Mouse (Mus musculus) hindbrain, embryonic 14.5 days (tissue): Measurements from ENCODE around the gene Agap3. TPM values are rescaled to one million over a fixed set of nuclear protein-coding genes. Genes with fewer than 3 reads are reported as not detected.
A peak's percentile ranks its signal among the peaks of the same experiment; 100 is the strongest.

Experiments used
- ATAC-seq: fragments of 200-750 bp; cut with Nextera tagmentation; 2 replicates; pipeline ENCODE4 v1.8.0; 2017; ENCODE audit warnings: moderate number of reproducible peaks, mild to moderate bottlenecking, moderate TSS enrichment, moderate library complexity; ENCODE audit not compliant: low FRiP score
- DNase-seq: peaks from one replicate; pipeline ENCODE4 v3.0.0-alpha.2; 2015; ENCODE audit warnings: low spot score
- H3K27ac ChIP-seq: fragments of 300-500 bp; sonication (generic); 2 replicates; pipeline ENCODE4 v1.5.1; 2014; ENCODE audit warnings: mild to moderate bottlenecking, moderate library complexity
- H3K27me3 ChIP-seq: fragments of 300-500 bp; sonication (generic); 2 replicates; pipeline ENCODE4 v1.6.1; 2014; ENCODE audit warnings: mild to moderate bottlenecking, low read length, mixed read lengths; ENCODE audit not compliant: control insufficient read depth, insufficient read depth
- H3K36me3 ChIP-seq: fragments of 300-500 bp; sonication (generic); replicated peaks from 2 replicates; pipeline ENCODE4 v1.6.1; 2014; ENCODE audit not compliant: control insufficient read depth, insufficient read depth
- H3K4me1 ChIP-seq: fragments of 300-500 bp; sonication (generic); replicated peaks from 2 replicates; pipeline ENCODE4 v1.6.1; 2014; ENCODE audit warnings: antibody characterized with exemption, low read length, mixed read lengths; ENCODE audit not compliant: control insufficient read depth, insufficient read depth
- H3K4me2 ChIP-seq: fragments of 300-500 bp; sonication (generic); replicated peaks from 2 replicates; pipeline ENCODE4 v1.6.1; 2014; ENCODE audit warnings: mild to moderate bottlenecking, moderate library complexity
- H3K4me3 ChIP-seq: fragments of 300-500 bp; sonication (generic); replicated peaks from 2 replicates; pipeline ENCODE4 v1.5.1; 2014; ENCODE audit warnings: mild to moderate bottlenecking, low read length
- H3K9ac ChIP-seq: fragments of 300-500 bp; sonication (generic); 2 replicates; pipeline ENCODE4 v1.6.1; 2014
- H3K9me3 ChIP-seq: fragments of 300-500 bp; sonication (generic); 2 replicates; pipeline ENCODE4 v1.6.1; 2016; ENCODE audit warnings: low read length; ENCODE audit not compliant: control insufficient read depth
- WGBS: fragments of 180-500 bp; shearing (Covaris S2); extraction: QIAGEN DNeasy Blood & Tissue Kit; methylation state at CpG from one replicate; pipeline ENCODE4 v1.1.7; 2014; 5-methylcytosine and 5-hydroxymethylcytosine counted together
- polyA plus RNA-seq: library from polyadenylated mRNA; unstranded; fragments of >200 nt; fragmentation: Nextera tagmentation; extraction: Ambion mirVana; gene quantifications from 2 replicates; pipeline ENCODE4 v1.2.1, GENCODE M21; 2014

Agap3 gene
- polyA plus RNA-seq, 1 experiment from 2014 or later: 73.1 TPM

- DNase-seq (no peak), ATAC-seq (no peak)
- Histone ChIP-seq H3K9ac (no peak overlapping the region), H3K4me2 (no peak overlapping the region), H3K4me3 (no peak overlapping the region), H3K9me3 (no peaks in the 10 kb centered on the region), H3K27me3 (peaks cover 16% of the 10 kb centered on the region; the same call in 1 of the 2 replicates), H3K4me1 (no peaks in the 10 kb centered on the region; the same call in 1 of the 2 replicates), H3K27ac (no peak overlapping the region), H3K36me3 (no peaks in the 10 kb centered on the region)
- 80% methylated on average over 3 of the region's 3 CpGs for WGBS
Observed at GRCm38 (mm10) chr5:24535731-24536130, 83.8 kb downstream of the Agap3 start.

- no peaks in the 10 kb centered on the region for H3K9me3 ChIP-seq
- no peak overlapping the region for H3K9ac ChIP-seq
- no peaks in the 10 kb centered on the region for H3K36me3 ChIP-seq
- H3K4me2 ChIP-seq: no peak overlapping the region
- H3K27ac ChIP-seq: no peak overlapping the region
- WGBS: 72% methylated on average over 5 of the region's 5 CpGs
- H3K4me1 ChIP-seq: no peaks in the 10 kb centered on the region; the same call in 1 of the 2 replicates
- no peak for ATAC-seq
- H3K27me3 ChIP-seq: peaks cover 9% of the 10 kb centered on the region; the same call in 1 of the 2 replicates
- no peak overlapping the region for H3K4me3 ChIP-seq
- no peak for DNase-seq
Observed at GRCm38 (mm10) chr5:24536511-24536910, 84.5 kb downstream of the Agap3 start.

DNA sequence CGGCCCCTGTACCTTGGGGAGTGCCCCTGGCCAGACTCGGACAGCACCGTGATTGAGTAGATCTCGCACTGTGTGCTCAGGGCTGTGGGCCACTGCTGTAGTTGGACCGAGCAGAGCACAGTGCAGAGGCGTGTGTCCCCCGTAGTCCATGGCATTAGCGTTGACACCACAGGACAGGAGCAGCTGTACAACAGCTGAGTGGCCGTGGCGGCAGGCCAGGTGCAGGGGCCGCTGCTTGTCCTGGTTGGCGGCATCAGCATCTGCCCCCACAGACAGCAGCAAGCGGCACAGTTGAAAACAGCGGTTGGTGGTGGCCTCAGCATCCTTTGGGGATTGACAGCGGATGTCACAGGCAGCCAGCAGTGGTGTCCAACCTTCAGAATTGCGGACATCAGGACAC lies 85.6 kb downstream of the Agap3 start:
- WGBS: 65% methylated on average over 16 of the region's 16 CpGs
- Histone ChIP-seq H3K9ac (no peak overlapping the region), H3K27me3 (no peaks in the 10 kb centered on the region), H3K4me2 (no peak overlapping the region), H3K4me1 (no peaks in the 10 kb centered on the region; the same call in 1 of the 2 replicates), H3K9me3 (no peaks in the 10 kb centered on the region), H3K27ac (no peak overlapping the region), H3K4me3 (no peak overlapping the region), H3K36me3 (no peaks in the 10 kb centered on the region)
- ATAC-seq (no peak), DNase-seq (no peak)

GRCm38 (mm10) chr5:24539571-24540296 lies 87.8 kb downstream of the Agap3 start:
- 82% methylated on average over 22 of the region's 22 CpGs for WGBS
- ATAC-seq (no peak), DNase-seq (no peak)
- Histone ChIP-seq H3K27ac (no peak overlapping the region), H3K4me2 (no peak overlapping the region), H3K36me3 (no peaks in the 10 kb centered on the region), H3K9ac (no peak overlapping the region), H3K4me1 (no peaks in the 10 kb centered on the region; the same call in 1 of the 2 replicates), H3K27me3 (no peaks in the 10 kb centered on the region), H3K9me3 (no peaks in the 10 kb centered on the region), H3K4me3 (no peak overlapping the region)

DNA sequence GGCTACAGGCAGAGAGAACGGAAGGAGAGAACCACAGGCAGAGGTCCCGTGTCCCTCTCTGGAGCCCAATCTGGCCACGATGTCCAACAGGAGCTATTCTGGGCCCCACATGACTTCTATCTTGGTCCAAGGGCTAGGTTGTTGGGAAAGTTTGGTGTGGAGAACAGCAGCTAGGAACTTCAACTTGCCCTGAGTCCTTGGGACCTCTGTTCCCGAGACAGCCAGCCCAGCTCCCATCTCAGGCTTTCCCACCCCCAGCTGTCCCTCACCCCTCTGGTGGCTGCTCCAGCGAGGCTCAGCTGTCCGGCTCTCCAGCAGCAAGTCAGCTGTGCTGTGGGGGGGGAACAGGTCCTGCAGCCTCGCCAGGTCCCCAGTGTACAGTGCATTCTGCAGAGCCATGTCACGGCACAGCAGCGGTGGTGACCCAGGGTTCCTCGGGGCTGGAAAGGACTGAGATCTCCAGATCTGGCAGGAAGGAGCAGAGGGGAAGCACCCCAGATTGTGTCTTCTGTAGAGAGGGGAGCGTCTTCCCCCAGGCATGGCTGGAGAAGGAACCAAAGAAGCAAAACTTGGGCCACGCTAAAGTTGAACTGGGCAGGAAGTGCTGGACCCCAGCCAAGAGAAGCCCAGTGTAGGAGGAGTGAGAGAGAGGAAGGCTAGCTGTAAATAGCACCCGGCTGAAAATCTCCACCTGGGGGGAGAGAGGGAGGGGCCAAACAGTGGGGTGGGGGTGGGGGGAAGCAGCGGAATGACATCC lies 88.6 kb downstream of the Agap3 start, which contains the start of gene Asb10:
Gene Asb10 (minus strand): TSS at position 592 of the 757 bp plus-strand sequence.
- Histone ChIP-seq H3K4me3 (no peak within 1 kb of the TSS), H3K27me3 (no peaks in the 10 kb centered on the region), H3K9ac (no peak within 1 kb of the TSS), H3K4me1 (no peaks in the 10 kb centered on the region; the same call in 1 of the 2 replicates), H3K36me3 (no peaks in the 10 kb centered on the region), H3K4me2 (no peak within 1 kb of the TSS), H3K27ac (no peak within 1 kb of the TSS), H3K9me3 (no peaks in the 10 kb centered on the region)
- DNase-seq: no peak
- 48% methylated on average over 14 of the region's 14 CpGs for WGBS
- no peak for ATAC-seq

- Histone ChIP-seq H3K27me3 (no peaks in the 10 kb centered on the region), H3K4me2 (no peak overlapping the region), H3K4me3 (no peak overlapping the region), H3K9me3 (no peaks in the 10 kb centered on the region), H3K9ac (no peak overlapping the region), H3K27ac (no peak overlapping the region), H3K36me3 (no peaks in the 10 kb centered on the region), H3K4me1 (no peaks in the 10 kb centered on the region; the same call in 1 of the 2 replicates)
- DNase-seq (no peak), ATAC-seq (no peak)
- 57% methylated on average over 6 of the region's 6 CpGs for WGBS
Observed at GRCm38 (mm10) chr5:24541144-24541569, 89.2 kb downstream of the Agap3 start.

DNA sequence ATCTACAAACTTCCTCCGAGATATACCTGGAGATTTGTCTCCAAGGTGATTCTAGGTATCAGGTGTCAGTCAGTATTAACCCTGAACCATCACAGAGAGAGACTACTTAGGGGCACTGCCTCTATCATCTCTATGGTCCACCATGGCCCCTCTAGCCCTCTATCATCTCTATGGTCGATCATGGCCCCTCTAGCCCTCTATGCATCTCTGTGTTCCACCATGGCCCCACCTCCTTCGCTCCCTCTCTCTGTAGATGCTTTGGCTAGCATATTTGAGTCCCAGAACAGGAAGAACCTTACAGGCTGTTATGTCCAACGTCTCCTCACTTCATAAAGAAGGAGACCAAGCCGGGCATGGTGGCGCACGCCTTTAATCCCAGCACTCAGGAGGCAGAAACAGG lies 90.7 kb downstream of the Agap3 start:
- Histone ChIP-seq H3K4me3 (no peak overlapping the region), H3K4me2 (no peak overlapping the region), H3K27me3 (no peaks in the 10 kb centered on the region), H3K36me3 (no peaks in the 10 kb centered on the region), H3K9ac (no peak overlapping the region), H3K4me1 (no peaks in the 10 kb centered on the region; the same call in 1 of the 2 replicates), H3K9me3 (no peaks in the 10 kb centered on the region), H3K27ac (no peak overlapping the region)
- WGBS: 82% methylated on average over 7 of the region's 7 CpGs
- ATAC-seq (no peak), DNase-seq (no peak)

DNA sequence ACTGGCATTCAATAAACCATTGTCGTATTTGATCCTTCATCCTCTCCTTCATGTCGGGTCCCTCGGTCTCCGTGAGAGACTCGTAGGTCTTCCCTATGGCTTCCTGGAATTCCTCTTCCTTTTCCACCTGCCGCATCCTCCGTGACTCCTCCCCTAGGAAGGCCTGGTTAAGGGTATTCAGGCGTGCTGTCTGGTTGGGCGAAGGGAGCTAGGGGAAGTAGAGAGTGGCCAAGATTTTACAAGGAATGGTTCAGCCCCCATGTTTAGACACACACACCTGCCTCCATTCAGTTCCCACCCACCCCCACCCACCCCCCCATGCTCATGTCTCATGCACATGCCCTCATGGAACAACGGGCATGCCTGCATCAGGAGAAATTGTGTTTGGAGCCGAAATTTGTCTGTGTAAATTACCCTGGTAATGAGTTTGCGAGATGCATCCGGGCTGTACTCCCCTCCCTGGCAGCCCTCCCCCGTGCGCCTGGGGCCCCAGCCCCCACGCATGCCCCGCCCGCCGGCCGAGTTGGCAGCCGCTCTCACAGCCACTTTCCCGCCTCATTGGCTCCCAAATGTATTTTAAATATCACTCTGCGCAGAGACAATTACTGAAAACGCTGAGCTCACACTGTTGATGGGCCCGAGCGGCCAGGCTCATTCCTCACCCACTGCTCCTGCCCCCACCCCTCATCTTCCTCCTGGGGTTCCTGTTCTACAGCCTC lies 98.8 kb downstream of the Agap3 start:
- H3K27me3 ChIP-seq: no peaks in the 10 kb centered on the region
- peak overlapping the region; percentile 33 for H3K4me2 ChIP-seq
- ATAC-seq (peak; percentile 87), DNase-seq (peak; percentile 72)
- peak overlapping the region; percentile 68 for H3K27ac ChIP-seq
- H3K9me3 ChIP-seq: no peaks in the 10 kb centered on the region
- peaks cover 12% of the 10 kb centered on the region for H3K4me1 ChIP-seq
- H3K9ac ChIP-seq: no peak overlapping the region
- no peak overlapping the region for H3K4me3 ChIP-seq
- no peaks in the 10 kb centered on the region for H3K36me3 ChIP-seq
- 22% methylated on average over 26 of the region's 26 CpGs for WGBS

GRCm38 (mm10) chr5:24551317-24551688 lies 99.3 kb downstream of the Agap3 start:
- DNase-seq (no peak), ATAC-seq (peak; percentile 23)
- H3K4me3 ChIP-seq: no peak overlapping the region
- H3K4me1 ChIP-seq: peaks cover 12% of the 10 kb centered on the region
- 45% methylated on average over 2 of the region's 2 CpGs for WGBS
- no peaks in the 10 kb centered on the region for H3K36me3 ChIP-seq
- H3K9ac ChIP-seq: no peak overlapping the region
- peak overlapping the region; percentile 33 for H3K4me2 ChIP-seq
- peak overlapping the region; percentile 36; the same call in 1 of the 2 replicates for H3K27ac ChIP-seq
- no peaks in the 10 kb centered on the region for H3K27me3 ChIP-seq
- no peaks in the 10 kb centered on the region for H3K9me3 ChIP-seq
